Mouse (Mus musculus) right cerebral cortex, postnatal 36 days (tissue): ENCODE data around the gene S1pr4.

Source experiments
- DNase-seq, 2 experiments: peaks; one replicate each; pipeline ENCODE4 v3.0.0; 2022; ENCODE audit warnings: low spot score in 2 of 2, mixed read lengths in 1 of 2

Gene S1pr4

DNA sequence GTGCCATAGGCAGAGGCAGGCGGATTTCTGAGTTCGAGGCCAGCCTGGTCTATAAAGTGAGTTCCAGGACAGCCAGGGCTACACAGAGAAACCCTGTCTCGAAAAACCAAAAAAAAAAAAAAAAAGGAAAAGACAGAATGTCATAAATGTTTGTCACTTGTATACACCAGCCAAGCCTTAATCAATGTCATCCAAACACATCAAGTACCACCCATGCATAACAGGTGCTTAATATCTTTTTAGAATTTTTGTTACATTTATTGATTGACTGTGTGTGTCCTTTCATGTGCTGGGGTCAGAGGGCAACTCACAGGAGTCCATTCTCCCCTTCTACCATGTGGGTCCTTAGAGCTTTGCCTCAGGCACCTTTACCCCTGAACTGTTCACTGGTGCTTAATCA, at the start of gene S1pr4:
TSS of gene S1pr4 (minus strand) at position 101 of the 400 bp plus-strand sequence.
- no peak for DNase-seq

DNA sequence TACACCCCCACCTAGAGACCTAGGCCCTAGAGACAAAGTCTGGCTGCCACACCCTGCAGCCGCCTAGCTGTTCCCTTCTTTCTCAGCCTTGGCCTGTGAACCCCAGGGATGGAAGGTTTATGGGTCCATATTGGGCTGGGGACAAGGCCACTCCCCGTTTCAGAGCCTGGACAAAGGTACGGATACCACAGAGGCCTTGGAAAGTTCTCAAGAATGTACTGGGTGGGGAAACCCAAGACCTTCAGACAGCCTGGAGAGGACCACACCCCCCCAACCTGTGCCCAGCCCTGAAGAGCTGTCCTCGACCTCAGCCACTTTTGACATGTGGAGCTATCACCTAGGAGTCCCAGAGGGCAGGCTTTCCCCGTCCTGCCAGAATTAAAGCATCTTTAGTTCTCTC, 49.0 kb upstream of the S1pr4 start:
- no peak for DNase-seq

DNA sequence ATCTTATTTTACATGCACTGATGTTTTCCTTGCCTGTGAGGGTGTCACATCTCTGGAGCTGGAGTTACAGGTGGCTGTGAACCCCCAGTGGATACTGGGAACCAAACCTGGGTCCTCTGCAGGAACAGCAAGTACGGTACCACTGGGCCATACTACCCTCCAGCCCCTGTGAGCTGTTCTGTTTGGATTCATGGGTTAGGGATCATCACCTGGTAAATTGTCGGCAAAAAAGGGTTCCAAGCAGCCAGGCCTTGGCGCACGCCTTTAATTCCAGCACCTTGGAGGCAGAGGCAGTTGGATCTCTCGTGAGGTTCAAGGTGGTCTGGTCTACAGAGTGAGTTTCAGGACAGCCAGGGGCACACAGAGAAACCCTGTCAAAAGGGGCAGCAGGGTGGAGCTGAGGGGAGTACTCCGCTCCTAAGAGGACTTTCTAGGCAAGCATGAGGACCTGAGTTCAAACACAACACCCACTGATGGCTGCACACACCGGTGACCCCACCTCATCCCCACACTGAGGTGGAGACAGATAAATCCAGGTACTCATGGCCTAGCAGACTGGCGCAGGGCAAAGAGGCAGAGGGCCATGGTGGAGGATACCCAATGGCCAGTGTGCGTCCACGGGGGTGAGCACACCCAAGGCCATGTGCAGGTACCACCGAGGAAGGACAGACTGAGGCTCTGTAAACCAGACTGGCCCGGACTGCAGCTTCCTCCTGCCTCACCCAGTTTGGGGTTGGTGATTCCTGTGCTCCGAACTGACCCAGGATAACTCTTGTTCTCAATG, 47.0 kb upstream of the S1pr4 start:
- DNase-seq = no peak

DNA sequence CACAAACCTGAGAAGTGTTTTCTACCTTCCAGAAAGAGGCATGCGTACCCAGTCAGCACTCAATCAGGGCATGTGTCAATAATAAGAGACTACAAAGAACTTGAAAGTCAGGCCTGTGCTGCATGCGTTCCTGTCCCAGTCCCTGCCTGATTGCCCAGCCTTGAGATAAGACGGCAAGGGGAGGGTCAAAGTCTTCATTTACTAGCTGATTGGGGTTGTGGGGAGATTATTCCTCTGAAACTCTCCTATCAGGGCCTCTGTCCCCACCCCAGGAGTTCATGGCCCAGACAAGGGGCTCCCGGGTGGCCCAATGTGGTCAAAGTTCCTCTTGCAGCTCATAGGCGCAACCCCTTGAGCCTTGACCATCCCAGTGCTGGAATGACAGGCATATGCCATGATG, 46.4 kb upstream of the S1pr4 start:
- DNase-seq = no peak

DNA sequence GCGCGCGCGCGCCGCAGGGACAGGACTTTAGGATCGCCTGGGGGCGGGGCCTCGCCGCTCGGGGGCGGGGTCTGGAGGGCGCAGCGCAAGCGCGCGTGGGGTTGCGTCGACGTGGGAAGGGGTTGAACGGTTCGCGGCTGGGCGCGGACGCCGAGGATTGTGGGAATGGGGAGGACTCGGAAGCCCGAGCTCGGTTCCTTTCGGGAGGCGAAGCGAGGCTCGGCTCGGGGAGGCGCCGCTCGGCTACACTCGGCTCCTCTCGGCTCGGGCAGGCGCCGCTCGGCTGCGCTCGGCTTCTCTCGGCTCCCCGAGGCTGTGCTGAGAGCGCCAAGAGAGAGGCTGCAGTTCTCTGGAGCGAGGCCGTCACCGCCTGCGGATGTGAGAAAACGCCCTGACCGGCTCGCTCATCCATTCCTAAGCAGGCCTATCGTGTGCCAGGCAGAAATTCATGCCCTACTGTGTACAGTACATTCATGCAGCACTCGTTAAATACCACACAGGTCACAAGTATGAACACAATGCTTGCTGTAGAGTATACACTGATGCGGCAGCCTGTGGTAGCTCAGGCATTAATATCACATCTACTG, 45.3 kb upstream of the S1pr4 start, which contains the start of gene Gna11:
TSS of gene Gna11 (minus strand) at position 30 of the 587 bp plus-strand sequence.
- peak; percentile 98 to 99 for DNase-seq

DNA sequence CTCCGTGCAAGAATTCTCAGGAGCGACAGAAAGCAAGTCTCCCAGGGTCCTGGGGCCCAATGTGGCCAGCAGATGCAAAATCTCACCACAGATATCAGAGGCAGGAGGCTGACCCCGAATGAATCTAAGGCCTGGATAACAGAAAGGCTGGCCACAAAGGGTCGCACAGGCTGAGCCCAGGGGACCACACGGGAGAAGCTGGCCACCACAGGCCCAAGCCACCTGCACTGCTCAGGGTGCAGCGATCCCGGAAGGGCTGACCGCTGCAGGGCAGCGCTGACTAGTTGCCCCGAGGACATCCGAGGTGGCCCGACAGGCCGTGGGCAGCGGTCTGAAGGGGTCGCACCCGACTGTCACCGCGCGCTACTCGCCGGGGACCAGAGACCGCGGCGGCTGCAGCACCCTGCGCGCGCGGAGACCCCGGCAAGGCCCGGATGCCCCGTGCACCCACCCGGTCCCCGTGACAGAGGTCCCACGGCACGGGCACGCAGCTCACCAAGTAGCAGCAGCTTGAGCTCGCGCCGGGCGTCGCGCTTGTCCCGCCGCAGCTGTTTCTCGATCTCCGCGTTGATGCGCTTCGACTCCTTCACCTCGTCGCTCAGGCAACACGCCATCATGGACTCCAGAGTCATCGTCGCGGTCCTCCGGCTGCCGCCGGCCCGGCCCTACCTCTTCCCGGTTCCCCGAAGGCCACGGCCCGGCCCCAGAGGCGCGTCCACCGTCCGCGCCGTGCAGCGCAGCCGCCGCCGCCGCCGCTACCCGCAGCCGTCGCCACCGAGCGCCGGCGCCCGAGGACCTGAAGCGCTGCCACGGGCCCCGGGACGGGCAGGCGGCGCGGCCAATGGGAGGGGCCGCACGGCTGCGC, 44.6 kb upstream of the S1pr4 start:
- no peak for DNase-seq

DNA sequence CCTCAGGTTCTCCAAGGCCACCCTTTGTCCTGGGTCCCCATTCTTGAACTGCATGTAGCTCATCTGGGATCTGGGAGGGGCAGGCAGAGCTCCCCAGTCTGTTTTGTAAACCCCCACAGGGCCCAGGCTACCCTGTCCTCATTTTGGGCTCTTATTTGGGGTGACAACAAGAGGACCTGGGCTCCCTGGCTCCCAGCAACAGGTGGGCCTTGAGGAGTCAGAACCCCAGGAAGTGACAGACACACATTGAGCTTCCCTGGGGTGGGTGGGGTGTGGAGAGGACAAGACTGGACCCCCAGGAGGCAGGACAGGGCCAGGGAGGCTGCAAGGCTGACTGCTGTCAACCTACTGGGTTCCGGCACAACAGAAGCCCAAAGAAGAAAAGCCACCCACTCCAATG, 43.7 kb upstream of the S1pr4 start:
- no peak for DNase-seq

DNA sequence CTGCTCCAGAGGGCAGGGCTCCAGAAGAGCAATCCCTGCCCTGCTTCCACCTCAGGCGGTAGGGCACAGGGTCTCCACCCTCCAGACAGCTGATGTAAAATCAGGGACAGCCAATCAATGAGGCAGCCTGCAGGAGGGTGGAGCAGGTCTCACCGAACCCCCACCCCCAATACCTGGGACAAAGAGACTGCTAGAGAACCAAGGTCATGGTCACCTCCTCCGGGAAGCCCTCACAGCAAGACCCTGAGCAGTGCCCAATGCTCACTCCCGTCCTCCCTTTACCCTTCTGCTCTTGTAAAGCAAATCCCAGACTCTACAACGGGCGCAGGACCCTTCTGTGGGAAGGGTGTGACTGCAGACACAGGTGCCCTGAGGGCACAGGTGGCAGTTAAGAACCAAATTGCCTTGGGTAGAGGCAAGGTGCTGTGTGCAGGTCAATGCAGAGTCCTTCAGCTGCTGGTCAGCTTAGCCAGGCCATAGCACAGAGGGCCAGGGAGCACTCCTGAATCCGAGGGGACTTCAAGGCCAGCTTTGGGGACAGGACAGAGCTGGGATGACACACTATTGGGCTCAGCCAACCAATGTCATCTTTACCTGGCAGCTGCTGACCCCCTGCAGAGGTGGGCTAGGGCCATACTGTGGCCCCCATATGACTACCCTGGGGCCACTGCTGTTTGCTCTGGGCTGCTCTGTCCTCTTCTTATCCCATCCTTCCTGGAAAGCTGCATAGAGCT, 43.0 kb upstream of the S1pr4 start:
- no peak for DNase-seq

DNA sequence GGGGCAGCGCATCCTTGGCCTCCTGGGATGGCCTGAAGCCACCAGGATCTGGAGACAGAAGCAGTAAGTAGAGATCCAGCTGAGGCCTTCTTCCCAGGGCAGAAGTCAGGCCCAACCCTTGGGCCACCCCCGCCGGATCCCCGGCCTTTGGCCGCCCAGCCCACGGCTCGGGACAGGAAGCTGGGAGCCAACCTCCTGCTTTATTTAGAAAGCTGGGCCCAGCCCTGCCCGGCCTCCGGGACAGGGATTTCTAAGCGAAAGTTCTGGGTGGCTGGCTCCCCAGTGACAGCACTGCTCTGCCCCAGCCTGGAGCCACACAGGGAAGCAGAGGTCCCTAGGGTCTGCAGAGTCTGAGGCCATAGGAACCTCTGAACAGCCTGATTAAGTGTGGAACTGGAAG, 41.9 kb upstream of the S1pr4 start:
- no peak for DNase-seq

DNA sequence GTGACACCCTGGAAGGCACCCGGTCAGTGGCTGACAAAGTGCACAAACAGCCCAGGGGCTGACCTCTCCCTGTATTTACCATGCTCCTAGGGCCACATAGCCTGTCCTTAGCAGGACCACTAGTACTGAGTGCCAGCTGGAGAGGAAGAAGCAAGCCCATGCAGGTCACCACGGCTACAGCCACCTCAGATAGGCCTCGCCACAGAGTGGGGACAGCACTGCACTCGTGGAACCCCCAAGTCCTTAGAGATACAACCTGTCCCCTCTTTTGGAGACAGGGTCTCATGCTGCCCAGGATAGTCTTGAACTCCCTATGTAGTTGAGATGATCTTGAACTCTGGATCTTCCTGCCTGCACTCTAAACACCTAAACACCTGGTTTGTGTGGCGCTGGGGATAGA, 41.4 kb upstream of the S1pr4 start:
- DNase-seq = no peak

DNA sequence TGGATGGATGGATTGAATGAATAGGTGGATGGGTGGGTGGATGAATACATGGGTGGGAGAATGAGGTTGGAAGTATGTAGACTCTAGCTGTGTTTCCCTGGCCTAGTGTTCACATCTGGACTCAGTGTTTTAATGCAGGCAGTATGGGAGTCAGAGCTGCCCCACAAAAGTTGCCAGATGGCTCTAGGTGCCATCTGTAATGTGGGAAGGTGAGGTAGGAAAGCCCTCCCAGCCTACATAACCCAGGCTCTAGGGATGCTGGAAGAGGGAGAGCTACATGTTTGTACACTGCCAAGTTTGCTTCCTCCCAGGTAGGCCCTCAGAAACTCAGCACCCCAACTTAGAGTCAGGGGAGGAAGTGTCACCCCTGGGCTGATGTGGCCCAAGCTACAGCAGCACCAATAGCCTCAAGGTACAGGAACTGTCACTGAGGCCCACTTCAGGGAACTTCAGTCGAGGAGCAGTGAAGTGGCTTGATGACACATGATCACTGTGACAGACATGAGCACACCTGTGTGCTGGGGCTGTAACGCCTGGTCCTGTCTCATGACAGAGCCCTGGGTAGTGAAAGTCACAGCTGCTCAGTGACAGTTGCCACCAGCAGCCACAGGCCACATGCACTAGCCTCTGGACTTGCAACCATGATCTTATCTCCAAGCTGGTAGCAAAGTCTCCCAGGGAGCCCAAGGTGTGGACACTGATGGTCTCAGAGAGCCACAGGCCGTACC, 38.6 kb upstream of the S1pr4 start:
- no peak for DNase-seq

DNA sequence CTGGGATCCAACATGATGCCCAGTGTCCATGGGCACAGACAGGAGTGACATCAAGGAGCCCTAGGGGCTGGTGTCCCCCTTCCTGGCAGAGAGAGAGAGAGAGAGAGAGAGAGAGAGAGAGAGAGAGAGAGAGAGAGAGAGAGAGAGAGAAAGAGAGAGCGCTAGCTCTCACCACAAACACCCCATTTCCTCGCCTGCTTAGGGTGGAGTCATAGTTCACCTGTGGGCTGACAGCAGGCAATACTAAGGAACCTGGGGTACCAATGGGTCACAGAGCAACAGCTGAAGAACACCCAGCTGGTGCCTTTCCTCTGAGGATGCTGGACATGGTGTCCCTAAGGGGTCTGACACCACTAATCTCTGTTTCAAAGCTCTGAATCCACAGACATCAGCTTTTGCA, 37.5 kb upstream of the S1pr4 start:
- DNase-seq = no peak

DNA sequence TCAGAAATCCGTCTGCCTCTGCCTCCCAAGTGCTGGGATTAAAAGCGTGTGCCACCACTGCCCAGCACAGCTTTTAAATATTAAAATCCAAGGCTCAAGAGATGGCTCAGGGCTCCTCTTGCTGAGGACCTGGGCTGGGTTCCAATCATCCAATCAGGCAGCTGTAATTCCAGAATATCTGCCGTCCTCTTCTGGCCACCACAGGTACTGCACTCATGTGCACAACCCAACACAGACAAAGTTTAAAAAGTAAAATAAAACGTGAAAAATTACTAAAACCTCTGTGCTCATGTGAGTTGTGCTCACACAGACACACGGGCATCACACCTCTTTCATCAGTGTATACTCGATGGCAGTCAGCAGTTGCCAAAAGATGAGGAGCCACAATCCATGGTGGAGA, 36.8 kb upstream of the S1pr4 start:
- DNase-seq = no peak

DNA sequence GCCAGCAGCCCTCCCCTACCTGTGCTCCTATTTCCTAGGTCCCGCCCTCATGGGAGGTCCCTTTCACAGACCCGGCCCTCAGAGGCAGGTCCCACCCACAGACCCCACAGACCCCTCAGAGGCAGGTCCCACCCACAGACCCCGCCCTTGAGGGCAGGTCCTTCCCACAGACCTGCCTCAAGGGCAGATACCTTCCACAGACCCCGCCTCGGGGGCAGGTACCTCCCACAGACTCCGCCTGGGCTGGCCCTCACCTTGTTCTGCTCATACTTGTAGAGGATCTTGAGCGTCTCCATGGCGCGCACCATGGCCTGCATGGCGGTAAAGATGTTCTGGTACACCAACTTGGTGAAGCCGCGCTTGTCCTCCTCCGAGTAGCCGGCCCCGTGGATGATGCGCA, 34.9 kb upstream of the S1pr4 start:
- no peak for DNase-seq

DNA sequence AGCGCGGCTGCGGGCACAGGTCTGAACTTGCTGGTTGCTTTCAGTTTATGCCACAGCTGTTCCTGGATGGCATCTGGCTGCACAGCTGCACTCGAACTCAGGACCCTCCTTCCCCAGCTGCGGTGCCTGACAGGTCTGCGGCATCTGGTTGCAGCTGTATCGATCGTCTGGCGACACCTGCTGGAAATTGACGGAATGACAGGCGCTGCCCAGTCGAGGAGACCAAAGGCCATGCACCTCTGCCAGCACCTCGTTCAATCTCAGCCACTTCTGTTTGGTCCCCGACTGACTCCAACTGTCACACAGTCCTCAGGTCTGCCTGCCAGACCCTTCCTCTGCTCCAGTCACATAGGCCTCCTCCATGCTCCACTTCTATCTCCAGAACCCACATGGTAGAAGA, 26.8 kb upstream of the S1pr4 start:
- DNase-seq = peak in 1 of 2 experiments; percentile 38

DNA sequence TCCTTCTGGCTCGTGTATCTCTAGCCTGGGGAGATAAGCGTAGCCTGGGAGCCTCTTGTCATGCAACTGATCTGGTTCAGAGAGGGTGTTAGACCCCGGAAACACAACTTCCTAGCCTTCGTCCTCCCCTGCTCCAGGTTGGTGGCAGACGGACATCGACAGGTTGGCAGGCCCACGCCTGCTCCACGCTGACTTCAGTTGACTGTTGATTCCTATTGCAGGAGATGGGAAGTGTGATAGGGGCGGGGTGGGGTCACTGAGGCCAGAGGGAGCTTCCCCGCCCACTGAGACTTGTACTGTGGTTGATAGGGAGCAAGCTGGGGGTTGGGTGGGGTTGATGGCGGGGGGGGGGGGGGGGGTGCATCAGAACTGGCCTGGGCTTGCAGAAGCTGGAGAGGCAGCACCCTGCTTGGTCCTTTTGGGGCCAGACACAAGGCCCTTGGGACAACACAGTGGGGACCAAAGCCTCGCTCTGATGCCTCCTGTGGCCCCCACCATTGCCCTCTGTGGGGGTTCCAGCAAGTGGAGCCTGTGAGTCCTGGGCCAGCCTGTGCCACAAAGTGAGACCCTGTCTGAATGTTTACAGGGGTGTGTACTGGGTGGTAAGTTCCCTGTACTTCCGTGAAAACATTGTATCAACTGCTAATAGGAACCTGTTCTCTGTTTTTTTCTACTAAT, 25.2 kb upstream of the S1pr4 start:
- no peak for DNase-seq

DNA sequence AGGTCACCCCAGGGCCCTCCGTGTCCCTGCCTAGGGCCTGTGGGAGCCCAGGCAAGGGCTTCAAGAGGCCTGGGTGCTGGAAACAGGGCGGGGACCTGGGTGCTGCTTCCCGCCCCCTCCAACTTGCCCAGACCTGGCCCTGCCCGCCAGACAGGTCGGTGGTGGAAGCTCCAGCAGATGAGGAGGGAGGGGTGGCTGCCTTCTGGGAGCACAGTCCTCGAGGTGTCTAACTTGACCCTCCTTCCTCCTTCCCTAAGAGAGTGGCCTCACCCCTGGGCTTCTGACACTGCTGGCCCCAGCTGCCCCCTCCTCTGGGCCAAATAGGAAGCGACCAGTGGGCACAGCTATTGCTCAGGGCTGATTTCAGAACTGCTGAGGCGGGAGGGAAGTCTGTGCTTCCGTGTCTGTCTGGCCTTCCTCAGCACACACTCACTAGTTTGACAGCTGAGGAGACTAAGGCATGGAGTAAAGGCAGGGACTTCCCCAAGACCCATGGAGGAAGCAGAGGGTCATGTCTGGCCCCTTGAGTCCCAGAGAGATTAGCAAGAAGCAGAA, 24.2 kb upstream of the S1pr4 start, which contains the start of gene Gna15:
TSS of gene Gna15 (minus strand) at position 175 of the 555 bp plus-strand sequence.
- DNase-seq = no peak

DNA sequence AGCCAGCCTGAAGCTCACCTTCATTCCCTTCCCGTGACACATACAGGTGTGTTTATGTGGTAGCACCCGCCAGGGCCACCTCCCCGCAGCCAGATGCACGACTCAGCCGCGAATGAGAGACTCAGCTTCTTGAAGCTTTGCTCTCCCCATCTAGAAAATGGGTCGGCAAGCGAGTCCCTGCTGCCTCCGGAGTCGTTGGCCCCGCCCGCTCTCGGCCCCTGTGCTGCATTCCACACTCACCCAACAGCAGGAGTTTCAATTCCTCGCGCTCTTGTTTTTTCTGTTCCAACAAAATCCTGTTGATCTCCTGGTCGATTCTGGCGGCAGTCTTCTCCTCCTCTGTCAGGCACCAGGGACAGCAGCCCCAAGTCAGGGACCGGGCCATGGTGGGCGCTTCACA, 23.6 kb upstream of the S1pr4 start:
- DNase-seq = no peak

DNA sequence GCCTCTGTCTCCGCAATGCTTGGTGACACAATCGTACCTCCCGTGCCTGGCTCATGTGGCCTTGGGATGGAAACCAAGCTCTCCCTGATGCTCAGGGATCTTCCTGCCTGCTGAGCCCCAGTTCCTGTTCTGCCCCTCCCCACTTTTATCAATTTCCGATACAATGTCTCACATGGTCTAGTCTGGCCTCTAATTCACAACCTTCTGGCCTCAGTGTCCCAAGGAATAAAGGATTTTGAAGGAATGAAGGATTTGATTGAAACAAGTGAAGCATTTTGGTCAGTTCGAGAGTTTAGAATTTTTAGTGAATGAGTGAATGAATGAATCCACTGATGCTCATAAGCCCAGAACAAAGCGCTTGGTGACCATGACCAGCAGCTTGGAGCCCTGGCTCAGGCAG, 23.2 kb upstream of the S1pr4 start:
- no peak for DNase-seq

DNA sequence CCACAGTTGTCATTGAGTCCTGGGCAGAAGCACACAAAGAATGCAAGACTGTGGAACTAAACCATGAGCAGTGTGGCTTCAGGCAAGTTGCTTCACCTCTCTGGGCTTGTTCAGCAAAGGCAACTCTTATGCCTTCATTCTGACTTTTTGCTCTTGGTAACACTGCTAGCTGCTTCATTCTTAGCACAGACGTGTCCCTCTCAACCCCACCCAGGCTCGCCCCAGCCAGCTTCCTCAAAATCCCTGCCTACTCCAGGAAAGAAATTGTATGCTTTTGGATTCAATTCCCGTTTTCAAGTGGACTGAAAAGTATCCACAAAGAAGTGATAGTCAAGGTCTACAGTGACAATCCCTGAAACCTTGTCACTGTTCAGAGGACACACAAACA, 20.0 kb upstream of the S1pr4 start:
- no peak for DNase-seq
